Mouse (Mus musculus) midbrain, postnatal 0 days (tissue): ENCODE measurements around the gene Timm23. TPM values are rescaled to one million over a fixed set of nuclear protein-coding genes. Genes with fewer than 3 reads are reported as not detected.
A peak's percentile ranks its signal among the peaks of the same experiment; 100 is the strongest.
"Not testable (repeated sequence)": the region's sequence is repeated elsewhere in the genome, so short reads cannot be mapped to it uniquely, and the experiment has no call there.

ENCODE experiments used
- ATAC-seq: fragments of 200-750 bp; cut with Nextera tagmentation; 2 replicates; pipeline ENCODE4 v1.8.0; 2017; ENCODE audit warnings: moderate number of reproducible peaks, mild to moderate bottlenecking, moderate TSS enrichment, moderate library complexity; ENCODE audit not compliant: low FRiP score
- DNase-seq: peaks from one replicate; pipeline ENCODE4 v3.0.0-alpha.2; 2015; ENCODE audit warnings: low spot score
- H3K27ac ChIP-seq: fragments of 300-500 bp; sonication (generic); 2 replicates; pipeline ENCODE4 v1.5.1; 2014; ENCODE audit warnings: low read depth, mild to moderate bottlenecking, low read length, mixed read lengths
- H3K27me3 ChIP-seq: fragments of 300-500 bp; sonication (generic); 2 replicates; pipeline ENCODE4 v1.6.1; 2014; ENCODE audit warnings: low read length, control low read depth, mixed read lengths; ENCODE audit not compliant: insufficient read depth
- H3K36me3 ChIP-seq: fragments of 300-500 bp; sonication (generic); 2 replicates; pipeline ENCODE4 v1.6.1; 2014; ENCODE audit warnings: low read length, control low read depth, mixed read lengths; ENCODE audit not compliant: insufficient read depth
- H3K4me1 ChIP-seq: fragments of 300-500 bp; sonication (generic); 2 replicates; pipeline ENCODE4 v1.6.1; 2014; ENCODE audit warnings: mild to moderate bottlenecking, control low read depth, antibody characterized with exemption, low read length, mixed read lengths; ENCODE audit not compliant: insufficient read depth
- H3K4me2 ChIP-seq: fragments of 300-500 bp; sonication (generic); 2 replicates; pipeline ENCODE4 v1.6.1; 2014; ENCODE audit warnings: low read depth, mild to moderate bottlenecking, low read length, mixed read lengths; ENCODE audit not compliant: poor library complexity, severe bottlenecking
- H3K4me3 ChIP-seq: fragments of 300-500 bp; sonication (generic); 2 replicates; pipeline ENCODE4 v1.5.1; 2014; ENCODE audit warnings: low read depth, mild to moderate bottlenecking, low read length, moderate library complexity
- H3K9ac ChIP-seq: fragments of 300-500 bp; sonication (generic); replicated peaks from 2 replicates; pipeline ENCODE4 v1.6.1; 2014; ENCODE audit warnings: mild to moderate bottlenecking, low read length, moderate library complexity, mixed read lengths; ENCODE audit not compliant: poor library complexity, severe bottlenecking
- H3K9me3 ChIP-seq: fragments of 300-500 bp; sonication (generic); 2 replicates; pipeline ENCODE4 v1.6.1; 2016; ENCODE audit warnings: low read length, control low read depth
- CTCF ChIP-seq: IDR thresholded peaks from 2 replicates; pipeline ENCODE4 v1.5.1; 2016; ENCODE audit warnings: antibody characterized with exemption, mild to moderate bottlenecking
- WGBS: fragments of 180-500 bp; shearing (Covaris S2); extraction: QIAGEN DNeasy Blood & Tissue Kit; methylation state at CpG from one replicate; pipeline ENCODE4 v1.1.7; 2014; 5-methylcytosine and 5-hydroxymethylcytosine counted together
- polyA plus RNA-seq: library from polyadenylated mRNA; unstranded; fragments of >200 nt; fragmentation: Nextera tagmentation; extraction: Ambion mirVana; gene quantifications from 2 replicates; pipeline ENCODE4 v1.2.1, GENCODE M21; 2015
- total RNA-seq: library from RNA; depleted of rRNA; stranded (reverse); fragments of >200 nt; gene quantifications from 2 replicates; pipeline ENCODE4 v1.2.3, GENCODE M21; 2014

Gene Timm23
- total and polyA plus RNA-seq, 2 experiments from 2014 or later, result 107 to 242 TPM

GRCm38 (mm10) chr14:32201354-32201753 is 344 bp downstream of the Timm23 start:
- H3K27me3 ChIP-seq, result no peaks in the 10 kb centered on the region
- peak overlapping the region; percentile 50 for H3K4me2 ChIP-seq
- H3K36me3 ChIP-seq, result peaks cover 15% of the 10 kb centered on the region; the same call in 1 of the 2 replicates
- ATAC-seq, result peak; percentile 38; the same call in 1 of the 2 replicates
- H3K27ac ChIP-seq, result peak overlapping the region; percentile 27; the same call in 1 of the 2 replicates
- H3K4me3 ChIP-seq, result peak overlapping the region; percentile 99
- 0% methylated on average over 25 of the region's 26 CpGs for WGBS
- peak overlapping the region; percentile 87 for H3K9ac ChIP-seq
- no peaks in the 10 kb centered on the region for H3K9me3 ChIP-seq
- TF ChIP-seq CTCF, result no peak
- peak; percentile 7 for DNase-seq
- H3K4me1 ChIP-seq, result peaks cover 18% of the 10 kb centered on the region; the same call in 1 of the 2 replicates

GRCm38 (mm10) chr14:32193557-32193956 is 8.1 kb downstream of the Timm23 start:
- WGBS, result 81% methylated on average over 5 of the region's 5 CpGs
- H3K9me3 ChIP-seq, ATAC-seq, H3K4me2 ChIP-seq, H3K4me1 ChIP-seq, H3K27ac ChIP-seq, H3K27me3 ChIP-seq, H3K4me3 ChIP-seq, DNase-seq, H3K9ac ChIP-seq: not testable (repeated sequence)
- peaks cover 27% of the 10 kb centered on the region for H3K36me3 ChIP-seq
- peak; percentile 36 for TF ChIP-seq CTCF

GRCm38 (mm10) chr14:32192437-32192836 is 9.3 kb downstream of the Timm23 start:
- Histone ChIP-seq H3K4me3 (no peak overlapping the region), H3K4me2 (no peak overlapping the region), H3K27ac (no peak overlapping the region), H3K36me3 (peaks cover 27% of the 10 kb centered on the region), H3K27me3 (no peaks in the 10 kb centered on the region), H3K9me3 (no peaks in the 10 kb centered on the region), H3K9ac (no peak overlapping the region), H3K4me1 (no peaks in the 10 kb centered on the region)
- ATAC-seq (no peak), DNase-seq (peak; percentile 76)
- WGBS, result 50% methylated on average over 3 of the region's 3 CpGs
- TF ChIP-seq CTCF, result peak; percentile 78

GRCm38 (mm10) chr14:32191926-32192325 is 9.8 kb downstream of the Timm23 start:
- DNase-seq (no peak), ATAC-seq (no peak)
- Histone ChIP-seq H3K9me3 (no peaks in the 10 kb centered on the region), H3K4me2 (no peak overlapping the region), H3K9ac (no peak overlapping the region), H3K4me3 (no peak overlapping the region), H3K36me3 (peaks cover 26% of the 10 kb centered on the region), H3K27ac (no peak overlapping the region), H3K4me1 (no peaks in the 10 kb centered on the region), H3K27me3 (no peaks in the 10 kb centered on the region)
- TF ChIP-seq CTCF, result no peak
- WGBS, result 97% methylated on average over 5 of the region's 5 CpGs

- Histone ChIP-seq H3K9ac (no peak overlapping the region), H3K36me3 (peaks cover 30% of the 10 kb centered on the region), H3K4me2 (no peak overlapping the region), H3K27ac (no peak overlapping the region), H3K4me1 (no peaks in the 10 kb centered on the region), H3K27me3 (no peaks in the 10 kb centered on the region), H3K9me3 (no peaks in the 10 kb centered on the region), H3K4me3 (no peak overlapping the region)
- TF ChIP-seq CTCF, result no peak
- ATAC-seq (no peak), DNase-seq (no peak)
- 96% methylated on average over 6 of the region's 6 CpGs for WGBS
Measured at GRCm38 (mm10) chr14:32190627-32191391, 10.9 kb downstream of the Timm23 start.

- H3K27ac ChIP-seq, result no peak overlapping the region
- no peak overlapping the region for H3K4me2 ChIP-seq
- peaks cover 44% of the 10 kb centered on the region for H3K36me3 ChIP-seq
- H3K4me3 ChIP-seq, result no peak overlapping the region
- no peak for TF ChIP-seq CTCF
- H3K4me1 ChIP-seq, result no peaks in the 10 kb centered on the region
- H3K27me3 ChIP-seq, result no peaks in the 10 kb centered on the region
- no peak overlapping the region for H3K9ac ChIP-seq
- WGBS, result 97% methylated on average over 4 of the region's 4 CpGs
- no peaks in the 10 kb centered on the region for H3K9me3 ChIP-seq
- ATAC-seq (no peak), DNase-seq (no peak)
Measured at GRCm38 (mm10) chr14:32183846-32184245, 17.9 kb downstream of the Timm23 start.
